Mouse (Mus musculus): Measurements from ENCODE around the gene Gucy2d. TPM values are rescaled to one million over a fixed set of nuclear protein-coding genes. Genes with fewer than 3 reads are reported as not detected.

Gucy2d gene
- polyA plus RNA-seq, 1 experiment = not detected

DNA sequence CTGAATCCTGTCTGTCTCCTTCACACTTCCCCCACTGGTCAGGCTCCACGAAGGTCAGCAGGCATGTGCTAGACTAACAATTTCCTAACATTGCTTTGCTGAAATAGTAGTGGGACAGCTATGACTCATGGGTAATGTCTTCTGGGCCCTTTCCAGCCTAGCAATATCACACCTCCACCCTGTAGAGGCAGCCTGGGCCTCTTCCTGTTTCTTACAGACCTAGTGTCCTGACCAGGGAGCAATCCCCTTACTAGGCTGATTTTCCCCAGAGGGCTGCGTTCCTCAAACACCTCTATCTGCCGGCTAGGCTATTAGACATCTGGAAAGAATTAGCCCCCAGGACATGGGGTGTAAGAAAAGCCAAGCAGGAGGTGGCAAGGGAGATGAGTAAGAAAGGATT, 24.7 kb upstream of the Gucy2d start:
- TF ChIP-seq POLR2A (IDR thresholded peaks at IDR 0.05; ENCODE audit: insufficient read depth, low read depth, low read length) (no peak), CTCF (IDR thresholded peaks at IDR 0.05; ENCODE audit: insufficient read depth, low read depth, low read length) (no peak)
- H3K4me1 ChIP-seq (ENCODE audit: control insufficient read depth, insufficient read depth, low read length) = peaks cover 6% of the 10 kb centered on the region
- H3K27ac ChIP-seq (ENCODE audit: insufficient read depth, low read depth, low read length) = no peak overlapping the region
- WGBS = 78% methylated on average over 3 of the region's 3 CpGs
- no peak overlapping the region for H3K4me3 ChIP-seq (ENCODE audit: insufficient read depth, low read depth, low read length)

DNA sequence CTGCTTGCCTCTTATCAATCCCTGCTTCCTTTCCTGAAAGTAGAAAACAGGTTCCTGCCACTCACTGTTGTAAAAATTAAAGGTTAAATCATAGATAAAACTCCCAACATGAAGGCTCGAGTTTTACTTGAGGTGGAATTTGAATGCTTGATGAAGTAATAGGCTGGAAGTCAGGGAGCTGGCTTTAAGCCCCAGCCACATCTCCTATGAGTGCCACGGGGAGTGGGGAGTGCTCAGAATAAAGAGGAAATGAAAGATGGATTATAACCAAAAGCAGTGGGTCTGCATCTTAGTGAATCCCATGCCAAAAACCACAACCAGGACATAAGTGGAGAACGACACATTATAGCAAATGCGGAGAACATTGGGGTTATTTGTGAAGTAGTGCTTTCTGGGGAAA, 24.2 kb upstream of the Gucy2d start:
- WGBS = 81% methylated on average over 4 of the region's 4 CpGs
- no peak for TF ChIP-seq POLR2A (IDR thresholded peaks at IDR 0.05; ENCODE audit: insufficient read depth, low read depth, low read length)
- no peak for TF ChIP-seq CTCF (IDR thresholded peaks at IDR 0.05; ENCODE audit: insufficient read depth, low read depth, low read length)
- Histone ChIP-seq H3K4me1 (ENCODE audit: control insufficient read depth, insufficient read depth, low read length) (peaks cover 6% of the 10 kb centered on the region), H3K4me3 (ENCODE audit: insufficient read depth, low read depth, low read length) (no peak overlapping the region), H3K27ac (ENCODE audit: insufficient read depth, low read depth, low read length) (no peak overlapping the region)

DNA sequence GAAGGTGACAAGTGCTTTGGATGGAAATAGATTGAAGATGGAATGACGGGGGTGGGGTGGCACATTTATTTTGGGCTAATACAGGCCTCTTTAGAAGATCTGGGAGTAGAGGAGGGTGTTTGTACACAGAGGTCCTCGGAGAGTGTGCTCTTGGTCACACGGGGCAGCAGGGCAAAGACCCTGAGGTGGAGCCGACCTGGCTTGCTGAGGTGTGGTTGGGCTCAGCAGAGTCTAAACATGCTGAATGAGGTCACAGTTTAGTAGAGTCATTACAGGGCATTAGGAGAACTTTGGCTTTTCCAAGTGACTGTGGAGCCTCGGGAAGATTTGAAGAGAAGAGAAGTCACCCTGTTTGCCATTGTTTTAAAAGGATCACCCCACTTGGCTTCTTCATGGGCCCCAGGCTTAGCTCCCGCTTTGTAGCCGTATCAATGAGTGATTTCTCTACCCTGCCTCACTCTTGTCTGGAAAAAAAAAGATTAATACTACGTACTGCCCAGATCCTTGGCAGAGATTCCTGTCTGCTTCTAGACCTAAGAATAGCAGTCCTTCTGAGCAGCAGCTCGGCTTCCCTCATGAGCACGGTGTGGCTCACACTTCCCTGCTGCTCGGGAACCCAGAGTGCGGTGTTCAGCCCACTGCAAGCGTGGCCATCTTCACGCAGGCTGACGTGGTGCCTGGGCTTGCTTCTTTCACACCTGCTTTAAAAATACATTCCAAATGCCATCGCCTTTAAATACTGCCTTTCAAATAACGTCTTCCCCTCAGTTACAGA, 22.0 kb upstream of the Gucy2d start:
- H3K27ac ChIP-seq (ENCODE audit: insufficient read depth, low read depth, low read length) = no peak overlapping the region
- 40% methylated on average over 17 of the region's 17 CpGs for WGBS

DNA sequence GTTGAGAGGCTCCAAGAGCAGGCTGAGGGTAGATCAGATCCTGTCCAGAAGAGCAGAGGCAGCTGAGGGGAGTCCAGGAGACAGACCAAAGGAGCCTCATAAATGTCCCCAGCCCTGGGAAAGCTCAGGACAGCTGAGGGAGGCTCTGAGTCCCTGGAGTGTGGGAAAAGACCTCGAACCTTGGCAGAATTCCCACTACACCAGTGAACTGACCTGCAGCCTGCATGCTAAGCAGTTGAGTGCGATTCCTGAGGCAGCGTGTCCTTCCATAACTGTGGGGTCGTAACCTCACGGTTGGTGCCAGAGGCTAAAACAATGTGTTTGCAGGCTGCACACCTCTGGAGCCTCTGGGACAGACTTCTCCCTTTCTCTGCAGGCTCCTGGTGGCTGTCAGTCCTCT, 20.9 kb upstream of the Gucy2d start:
- Histone ChIP-seq H3K4me1 (ENCODE audit: control insufficient read depth, insufficient read depth, low read length) (peaks cover 6% of the 10 kb centered on the region), H3K4me3 (ENCODE audit: insufficient read depth, low read depth, low read length) (no peak overlapping the region), H3K27ac (ENCODE audit: insufficient read depth, low read depth, low read length) (no peak overlapping the region)
- 64% methylated on average over 5 of the region's 5 CpGs for WGBS
- TF ChIP-seq CTCF (IDR thresholded peaks at IDR 0.05; ENCODE audit: insufficient read depth, low read depth, low read length) = no peak
- TF ChIP-seq POLR2A (IDR thresholded peaks at IDR 0.05; ENCODE audit: insufficient read depth, low read depth, low read length) = no peak

More for the DNA sequence above, 22.0 kb upstream of the Gucy2d start:
- no peak for TF ChIP-seq POLR2A (IDR thresholded peaks at IDR 0.05; ENCODE audit: insufficient read depth, low read depth, low read length)
- no peak for TF ChIP-seq CTCF (IDR thresholded peaks at IDR 0.05; ENCODE audit: insufficient read depth, low read depth, low read length)
- Histone ChIP-seq H3K4me1 (ENCODE audit: control insufficient read depth, insufficient read depth, low read length) (peaks cover 6% of the 10 kb centered on the region), H3K4me3 (ENCODE audit: insufficient read depth, low read depth, low read length) (no peak overlapping the region)

DNA sequence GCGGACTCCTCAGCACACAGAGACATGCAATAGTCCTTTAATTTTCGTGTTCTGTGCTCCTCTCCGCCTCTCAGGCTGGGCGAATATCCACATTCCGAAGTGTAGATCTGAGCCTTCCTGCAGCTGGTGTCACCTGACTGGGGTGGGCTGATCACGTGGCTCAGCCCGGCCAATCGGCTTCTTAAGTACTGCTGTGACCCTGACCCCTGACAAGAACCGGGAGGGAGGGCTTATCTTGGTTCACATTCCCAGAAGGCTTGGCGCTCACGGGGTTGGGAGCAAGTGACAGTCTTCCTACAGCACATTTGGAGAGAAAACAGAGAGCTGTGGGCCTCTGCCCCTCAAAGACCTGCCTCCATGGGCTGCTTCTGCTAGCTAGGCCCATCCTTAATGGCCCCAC, 16.7 kb upstream of the Gucy2d start:
- Histone ChIP-seq H3K4me3 (ENCODE audit: insufficient read depth, low read depth, low read length) (no peak overlapping the region), H3K4me1 (ENCODE audit: control insufficient read depth, insufficient read depth, low read length) (peaks cover under 1% of the 10 kb centered on the region), H3K27ac (ENCODE audit: insufficient read depth, low read depth, low read length) (no peak overlapping the region)
- 86% methylated on average over 11 of the region's 11 CpGs for WGBS
- TF ChIP-seq CTCF (IDR thresholded peaks at IDR 0.05; ENCODE audit: insufficient read depth, low read depth, low read length) = no peak
- TF ChIP-seq POLR2A (IDR thresholded peaks at IDR 0.05; ENCODE audit: insufficient read depth, low read depth, low read length) = no peak

DNA sequence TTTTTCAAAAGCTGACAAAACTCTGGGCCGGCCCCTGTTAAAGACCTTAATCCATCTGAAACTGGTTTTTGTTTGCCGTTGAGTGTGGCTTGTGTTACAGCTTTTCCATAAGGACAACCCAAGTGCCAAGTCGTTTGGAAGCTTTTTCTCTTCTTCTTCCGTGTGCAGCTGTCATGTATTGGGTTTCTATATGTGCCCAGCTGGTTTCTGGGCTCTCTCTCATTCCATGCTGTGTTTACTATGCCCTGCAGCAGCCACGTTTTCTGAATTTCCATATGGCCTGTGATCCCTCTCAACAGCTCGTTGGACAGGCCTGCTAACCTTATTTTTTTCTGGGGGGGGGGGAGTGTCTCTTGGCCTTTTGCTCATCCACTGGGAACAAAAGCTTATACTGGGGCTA, 15.8 kb upstream of the Gucy2d start:
- H3K4me3 ChIP-seq (ENCODE audit: insufficient read depth, low read depth, low read length) = no peak overlapping the region
- 68% methylated on average over 6 of the region's 6 CpGs for WGBS
- TF ChIP-seq CTCF (IDR thresholded peaks at IDR 0.05; ENCODE audit: insufficient read depth, low read depth, low read length) (no peak), POLR2A (IDR thresholded peaks at IDR 0.05; ENCODE audit: insufficient read depth, low read depth, low read length) (no peak)
- no peak overlapping the region for H3K27ac ChIP-seq (ENCODE audit: insufficient read depth, low read depth, low read length)
- H3K4me1 ChIP-seq (ENCODE audit: control insufficient read depth, insufficient read depth, low read length) = no peaks in the 10 kb centered on the region

DNA sequence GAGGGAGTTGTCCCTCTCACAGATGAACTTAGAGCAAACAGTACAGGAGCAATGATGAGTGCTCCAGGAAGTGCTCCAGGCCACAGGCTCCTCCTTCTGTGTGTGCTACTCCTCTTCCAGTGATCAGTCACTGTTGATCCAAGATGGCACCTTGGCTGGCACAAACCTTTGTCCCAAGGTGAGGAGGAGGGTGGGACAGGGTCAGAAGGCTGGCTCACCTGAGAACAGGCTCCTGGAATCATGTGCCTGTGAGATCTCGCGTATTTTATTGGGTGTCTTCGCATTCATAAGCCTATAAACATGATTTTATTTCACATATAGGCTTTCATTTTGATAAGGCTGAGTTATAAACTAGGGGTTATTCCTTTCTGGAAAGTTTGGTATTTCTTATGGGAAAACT, 14.7 kb upstream of the Gucy2d start:
- TF ChIP-seq POLR2A (IDR thresholded peaks at IDR 0.05; ENCODE audit: insufficient read depth, low read depth, low read length) = no peak
- TF ChIP-seq CTCF (IDR thresholded peaks at IDR 0.05; ENCODE audit: insufficient read depth, low read depth, low read length) = no peak
- 98% methylated on average over 3 of the region's 3 CpGs for WGBS

DNA sequence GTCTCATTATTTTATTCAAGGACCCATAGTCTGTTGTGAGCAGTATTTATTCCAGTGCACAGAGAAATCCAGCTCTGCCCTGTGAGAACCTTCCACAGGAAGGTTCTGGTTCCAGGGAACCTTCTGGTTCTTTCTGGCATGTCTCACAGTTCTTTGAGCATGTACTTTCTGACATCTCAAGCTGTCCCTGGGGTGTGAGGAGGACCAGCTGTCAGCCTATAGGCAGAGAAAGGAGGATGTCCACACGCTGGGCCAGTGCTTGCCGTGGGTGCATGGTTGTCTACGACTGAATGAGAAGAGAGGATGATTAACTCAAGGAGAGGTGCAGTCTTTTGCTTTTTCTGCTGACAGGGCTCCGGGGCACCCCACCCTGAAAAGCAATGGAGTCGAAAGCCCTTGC, 13.6 kb upstream of the Gucy2d start:
- 90% methylated on average over 5 of the region's 5 CpGs for WGBS
- TF ChIP-seq CTCF (IDR thresholded peaks at IDR 0.05; ENCODE audit: insufficient read depth, low read depth, low read length) (no peak), POLR2A (IDR thresholded peaks at IDR 0.05; ENCODE audit: insufficient read depth, low read depth, low read length) (no peak)
- H3K4me3 ChIP-seq (ENCODE audit: insufficient read depth, low read depth, low read length) = no peak overlapping the region
- no peak overlapping the region for H3K27ac ChIP-seq (ENCODE audit: insufficient read depth, low read depth, low read length)
- H3K4me1 ChIP-seq (ENCODE audit: control insufficient read depth, insufficient read depth, low read length) = no peaks in the 10 kb centered on the region

More for the DNA sequence above, 14.7 kb upstream of the Gucy2d start:
- no peak overlapping the region for H3K27ac ChIP-seq (ENCODE audit: insufficient read depth, low read depth, low read length)
- H3K4me3 ChIP-seq (ENCODE audit: insufficient read depth, low read depth, low read length) = no peak overlapping the region
- H3K4me1 ChIP-seq (ENCODE audit: control insufficient read depth, insufficient read depth, low read length) = no peaks in the 10 kb centered on the region

DNA sequence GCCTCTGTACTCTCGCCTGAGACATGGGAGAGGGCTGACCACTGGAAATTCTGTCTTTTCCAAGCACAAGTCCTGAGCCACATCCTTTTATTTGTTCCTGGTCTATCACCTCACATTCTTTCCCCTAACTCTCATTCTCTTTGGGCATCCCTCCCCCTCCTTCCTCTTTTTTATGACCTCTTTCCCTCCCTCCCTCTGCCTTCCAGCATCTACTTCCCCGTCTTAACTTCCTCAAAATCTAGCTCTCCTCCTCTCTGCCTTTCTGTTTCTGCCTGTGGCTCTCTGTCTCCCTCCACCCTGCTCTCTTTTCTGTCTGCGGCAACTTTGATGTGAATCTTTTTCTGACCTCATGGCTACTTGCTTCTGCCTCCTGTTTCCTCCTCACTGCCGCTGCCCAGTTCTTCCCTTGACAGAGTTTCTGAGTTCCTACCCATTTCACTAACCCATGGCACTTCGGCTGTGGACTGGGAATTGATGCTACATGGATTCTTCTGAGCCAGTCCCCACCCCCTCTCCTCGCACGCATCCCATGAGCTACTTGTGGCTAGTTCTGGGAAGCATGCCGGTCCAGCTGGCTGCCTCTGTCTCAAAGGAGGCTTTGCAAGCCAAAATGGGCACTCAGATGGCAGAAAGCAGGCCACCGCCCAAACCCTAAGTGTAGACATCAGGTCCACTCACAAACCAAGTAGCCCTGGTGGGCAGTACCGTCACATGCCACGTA, 12.9 kb upstream of the Gucy2d start:
- Histone ChIP-seq H3K4me1 (ENCODE audit: control insufficient read depth, insufficient read depth, low read length) (no peaks in the 10 kb centered on the region), H3K4me3 (ENCODE audit: insufficient read depth, low read depth, low read length) (no peak overlapping the region), H3K27ac (ENCODE audit: insufficient read depth, low read depth, low read length) (no peak overlapping the region)
- TF ChIP-seq CTCF (IDR thresholded peaks at IDR 0.05; ENCODE audit: insufficient read depth, low read depth, low read length) (no peak), POLR2A (IDR thresholded peaks at IDR 0.05; ENCODE audit: insufficient read depth, low read depth, low read length) (no peak)
- 77% methylated on average over 11 of the region's 11 CpGs for WGBS
